Mouse (Mus musculus) embryonic facial prominence, embryonic 11.5 days (tissue): ENCODE data around the gene Myo9b. TPM values are rescaled to one million over a fixed set of nuclear protein-coding genes. Genes with fewer than 3 reads are reported as not detected.
"Not testable (repeated sequence)": the region's sequence is repeated elsewhere in the genome, so short reads cannot be mapped to it uniquely, and the experiment has no call there.

Source experiments
- ATAC-seq: fragments of 200-750 bp; cut with Nextera tagmentation; replicated peaks from 2 replicates; pipeline ENCODE4 v1.8.0; 2017; ENCODE audit warnings: low read depth; ENCODE audit not compliant: insufficient number of reproducible peaks, low FRiP score, low TSS enrichment
- DNase-seq: peaks from one replicate; pipeline ENCODE4 v3.0.0-alpha.2; 2015; ENCODE audit warnings: low spot score
- H3K27ac ChIP-seq: fragments of 300-500 bp; sonication (generic); replicated peaks from 2 replicates; pipeline ENCODE4 v1.5.1; 2014; ENCODE audit warnings: mild to moderate bottlenecking, low read depth, low read length, control low read depth
- H3K27me3 ChIP-seq: fragments of 300-500 bp; sonication (generic); 2 replicates; pipeline ENCODE4 v1.6.1; 2014; ENCODE audit warnings: mild to moderate bottlenecking, low read length, moderate library complexity, mixed read lengths; ENCODE audit not compliant: control insufficient read depth, insufficient read depth
- H3K36me3 ChIP-seq: fragments of 300-500 bp; sonication (generic); replicated peaks from 2 replicates; pipeline ENCODE4 v1.6.1; 2014; ENCODE audit warnings: low read depth, mild to moderate bottlenecking, low read length, moderate library complexity, mixed read lengths; ENCODE audit not compliant: control insufficient read depth, insufficient read depth
- H3K4me1 ChIP-seq: fragments of 300-500 bp; sonication (generic); 2 replicates; pipeline ENCODE4 v1.6.1; 2014; ENCODE audit warnings: low read length, mixed read lengths; ENCODE audit not compliant: control insufficient read depth, insufficient read depth
- H3K4me2 ChIP-seq: fragments of 300-500 bp; sonication (generic); 2 replicates; pipeline ENCODE4 v1.6.1; 2014; ENCODE audit warnings: low read depth, mild to moderate bottlenecking, control low read depth, low read length, moderate library complexity
- H3K4me3 ChIP-seq: fragments of 300-500 bp; sonication (generic); 2 replicates; pipeline ENCODE4 v1.5.1; 2014; ENCODE audit warnings: low read depth, low read length, control low read depth
- H3K9ac ChIP-seq: fragments of 300-500 bp; sonication (generic); replicated peaks from 2 replicates; pipeline ENCODE4 v1.6.1; 2014; ENCODE audit warnings: mild to moderate bottlenecking, control low read depth, low read length
- H3K9me3 ChIP-seq: fragments of 300-500 bp; sonication (generic); replicated peaks from 2 replicates; pipeline ENCODE4 v1.6.1; 2016; ENCODE audit warnings: mild to moderate bottlenecking, low read length, inconsistent platforms, mixed read lengths; ENCODE audit not compliant: control insufficient read depth
- WGBS: fragments of 180-500 bp; shearing (Covaris S2); extraction: QIAGEN DNeasy Blood & Tissue Kit; methylation state at CpG from one replicate; pipeline ENCODE4 v1.1.7; 2014; 5-methylcytosine and 5-hydroxymethylcytosine counted together
- polyA plus RNA-seq: library from polyadenylated mRNA; unstranded; fragments of >200 nt; fragmentation: Nextera tagmentation; extraction: Ambion mirVana; gene quantifications from 2 replicates; pipeline ENCODE4 v1.2.1, GENCODE M21; 2014

The Myo9b gene
- polyA plus RNA-seq, 1 experiment from 2014 or later: 17.5 TPM

DNA sequence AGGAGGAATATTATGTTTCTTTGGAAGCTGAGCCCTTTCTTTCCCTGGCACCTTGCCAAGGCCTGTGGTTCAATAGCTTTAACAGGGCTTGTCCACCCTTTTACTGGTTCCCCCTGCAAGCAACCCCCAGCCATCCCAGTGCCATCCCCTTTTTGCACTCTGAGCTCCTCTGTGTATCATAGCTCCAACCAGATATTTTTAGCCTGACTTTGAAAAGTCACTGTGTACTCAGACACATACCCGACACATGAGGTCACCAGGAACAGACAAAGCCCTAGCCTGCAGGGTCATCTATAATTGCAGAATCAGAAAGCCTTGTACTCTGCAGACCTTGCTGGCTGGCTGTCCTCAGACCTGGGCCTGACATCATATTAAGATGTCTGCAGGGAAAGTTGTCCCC lies 40.2 kb downstream of the Myo9b start:
- H3K4me1 ChIP-seq: no peaks in the 10 kb centered on the region
- WGBS: 37% methylated on average over 1 of the region's 1 CpGs
- ATAC-seq: 0 out of 2 replicates have a peak, but pooled peaks have one; percentile 12
- no peaks in the 10 kb centered on the region for H3K9me3 ChIP-seq
- H3K9ac ChIP-seq: no peak overlapping the region
- no peaks in the 10 kb centered on the region for H3K36me3 ChIP-seq
- H3K4me2 ChIP-seq: no peak overlapping the region
- no peak overlapping the region for H3K4me3 ChIP-seq
- no peaks in the 10 kb centered on the region for H3K27me3 ChIP-seq
- H3K27ac ChIP-seq: 0 out of 2 replicates have a peak overlapping the region, but pooled peaks have one; percentile 25
- DNase-seq: peak; percentile 11

- ATAC-seq (no peak), DNase-seq (no peak)
- 84% methylated on average over 2 of the region's 2 CpGs for WGBS
- Histone ChIP-seq H3K9ac (no peak overlapping the region), H3K9me3 (no peaks in the 10 kb centered on the region), H3K4me3 (no peak overlapping the region), H3K27me3 (no peaks in the 10 kb centered on the region), H3K36me3 (no peaks in the 10 kb centered on the region), H3K27ac (no peak overlapping the region), H3K4me1 (no peaks in the 10 kb centered on the region), H3K4me2 (no peak overlapping the region)
Observed at GRCm38 (mm10) chr8:71313951-71314350, 41.4 kb downstream of the Myo9b start.

- Histone ChIP-seq H3K27me3 (no peaks in the 10 kb centered on the region), H3K4me2 (no peak overlapping the region), H3K9me3 (no peaks in the 10 kb centered on the region), H3K9ac (no peak overlapping the region), H3K4me3 (no peak overlapping the region), H3K36me3 (no peaks in the 10 kb centered on the region), H3K27ac (no peak overlapping the region), H3K4me1 (no peaks in the 10 kb centered on the region)
- DNase-seq (no peak), ATAC-seq (no peak)
- WGBS: 90% methylated on average over 5 of the region's 5 CpGs
Observed at GRCm38 (mm10) chr8:71315972-71316371, 43.5 kb downstream of the Myo9b start.

DNA sequence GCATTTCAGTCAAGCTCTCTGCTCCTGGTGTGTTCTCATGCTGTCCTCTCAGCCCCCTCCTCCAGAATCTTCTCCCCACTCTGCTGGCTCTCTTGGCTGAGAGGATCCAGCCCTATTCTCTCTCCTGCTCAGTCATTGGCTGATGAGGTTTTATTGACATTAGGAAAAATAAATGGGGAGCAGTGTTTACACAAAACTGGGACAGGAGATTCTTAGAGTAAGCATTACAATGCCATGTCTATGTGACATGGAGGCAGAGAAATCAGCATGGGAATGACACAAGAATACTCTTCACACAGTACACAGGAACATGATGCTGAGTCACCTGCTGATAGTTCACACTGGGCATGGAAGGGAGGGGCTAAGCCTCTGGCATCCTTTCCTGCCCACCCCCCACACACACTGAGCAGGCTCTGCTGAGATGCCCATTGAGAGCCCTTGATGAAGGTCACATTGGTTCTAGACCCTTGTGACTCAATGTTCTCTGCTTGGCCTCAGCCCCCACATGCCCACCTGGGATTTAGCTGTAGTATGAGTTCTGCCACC lies 44.0 kb downstream of the Myo9b start:
- Histone ChIP-seq H3K27ac (no peak overlapping the region), H3K9ac (no peak overlapping the region), H3K9me3 (no peaks in the 10 kb centered on the region), H3K36me3 (no peaks in the 10 kb centered on the region), H3K27me3 (no peaks in the 10 kb centered on the region), H3K4me2 (no peak overlapping the region), H3K4me3 (no peak overlapping the region), H3K4me1 (no peaks in the 10 kb centered on the region)
- no peak for DNase-seq
- ATAC-seq: no peak

DNA sequence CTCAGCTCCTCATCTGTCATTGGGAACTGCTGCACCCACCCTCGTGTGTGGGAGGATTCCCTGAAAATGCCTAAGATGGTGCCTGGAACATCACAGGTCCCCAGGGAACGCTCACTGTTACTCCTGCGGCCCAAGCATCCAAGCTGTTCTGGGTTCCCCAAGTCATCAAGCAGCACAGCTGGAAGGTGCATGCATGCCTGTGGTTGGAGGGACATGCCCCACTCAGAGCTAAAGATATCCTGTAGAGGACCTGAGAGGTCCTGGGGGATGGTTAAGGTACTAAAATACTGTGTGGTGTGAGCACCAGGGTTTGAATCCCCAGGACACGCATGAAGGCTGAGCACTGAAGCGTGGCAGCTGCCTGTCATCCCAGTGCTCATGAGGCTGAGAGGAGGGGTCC lies 46.1 kb downstream of the Myo9b start:
- H3K9me3 ChIP-seq, H3K9ac ChIP-seq, H3K4me2 ChIP-seq, DNase-seq, ATAC-seq, H3K27me3 ChIP-seq, H3K36me3 ChIP-seq, H3K4me3 ChIP-seq, H3K4me1 ChIP-seq, H3K27ac ChIP-seq: not testable (repeated sequence)
- WGBS: 83% methylated on average over 5 of the region's 5 CpGs

DNA sequence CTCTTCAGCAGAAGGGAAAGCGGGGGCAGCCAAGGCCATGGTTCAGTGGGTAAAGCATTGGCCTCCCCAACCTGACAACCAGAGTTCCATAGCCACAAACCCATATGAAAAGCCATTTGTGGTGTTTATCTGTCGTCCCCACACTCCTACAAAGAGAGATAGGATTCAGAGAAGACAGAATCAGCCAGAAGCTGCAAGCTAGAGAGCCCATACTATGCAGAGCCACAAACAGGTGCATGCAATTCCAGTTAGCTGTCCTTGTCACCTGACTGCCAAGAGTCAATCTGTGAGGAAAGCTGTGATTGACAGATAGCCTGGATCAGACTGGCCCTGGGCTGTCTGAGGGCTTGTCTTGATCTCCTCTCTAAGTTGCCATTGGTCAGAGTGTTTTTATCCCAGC lies 47.2 kb downstream of the Myo9b start:
- H3K36me3 ChIP-seq, H3K4me1 ChIP-seq, H3K27ac ChIP-seq, H3K27me3 ChIP-seq, ATAC-seq, H3K9ac ChIP-seq, DNase-seq, H3K4me2 ChIP-seq, H3K9me3 ChIP-seq, H3K4me3 ChIP-seq: not testable (repeated sequence)
- 91% methylated on average over 2 of the region's 2 CpGs for WGBS

- 76% methylated on average over 3 of the region's 3 CpGs for WGBS
- no peak overlapping the region for H3K4me3 ChIP-seq
- H3K4me1 ChIP-seq: no peaks in the 10 kb centered on the region
- H3K9ac ChIP-seq: no peak overlapping the region
- H3K36me3 ChIP-seq: no peaks in the 10 kb centered on the region; the same call in 1 of the 2 replicates
- H3K27ac ChIP-seq: no peak overlapping the region
- H3K4me2 ChIP-seq: no peak overlapping the region
- no peaks in the 10 kb centered on the region for H3K9me3 ChIP-seq
- DNase-seq (no peak), ATAC-seq (no peak)
- no peaks in the 10 kb centered on the region for H3K27me3 ChIP-seq
Observed at GRCm38 (mm10) chr8:71322939-71323338, 50.4 kb downstream of the Myo9b start.

DNA sequence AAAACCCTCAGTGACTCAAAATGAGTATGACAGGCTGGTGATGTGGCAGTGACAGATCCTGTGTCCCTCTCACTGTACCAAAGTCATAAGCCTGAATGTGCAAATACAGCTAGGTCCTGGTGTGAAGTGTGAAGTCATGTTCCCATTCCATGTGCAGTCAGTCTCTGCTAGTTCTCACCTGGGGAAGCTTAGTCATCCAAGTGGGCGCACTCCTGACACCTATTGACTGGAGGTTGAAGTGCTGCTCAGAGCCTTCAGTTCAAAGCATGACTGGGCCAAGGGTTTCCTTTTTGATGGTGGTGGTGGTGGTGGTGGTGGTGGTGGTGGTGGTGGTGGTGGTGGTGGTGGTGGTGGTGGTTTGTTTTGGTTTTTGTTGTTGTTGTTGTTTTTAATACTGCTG lies 52.3 kb downstream of the Myo9b start:
- Histone ChIP-seq H3K27me3 (no peaks in the 10 kb centered on the region), H3K4me1 (no peaks in the 10 kb centered on the region), H3K4me3 (no peak overlapping the region), H3K9me3 (no peaks in the 10 kb centered on the region), H3K9ac (no peak overlapping the region), H3K27ac (no peak overlapping the region), H3K4me2 (no peak overlapping the region), H3K36me3 (no peaks in the 10 kb centered on the region; the same call in 1 of the 2 replicates)
- 95% methylated on average over 1 of the region's 1 CpGs for WGBS
- peak; percentile 7 for DNase-seq
- ATAC-seq: no peak
